Mouse (Mus musculus) intestine, embryonic 16.5 days (tissue): ENCODE measurements around the gene Cd37. TPM values are rescaled to one million over a fixed set of nuclear protein-coding genes. Genes with fewer than 3 reads are reported as not detected.
"Not testable (repeated sequence)": the region's sequence is repeated elsewhere in the genome, so short reads cannot be mapped to it uniquely, and the experiment has no call there.

Experiments used
- ATAC-seq: fragments of 200-750 bp; cut with Nextera tagmentation; 2 replicates; pipeline ENCODE4 v1.8.0; 2017; ENCODE audit warnings: moderate TSS enrichment, moderate library complexity
- H3K27ac ChIP-seq: fragments of 300-500 bp; sonication (generic); 2 replicates; pipeline ENCODE4 v1.5.1; 2014; ENCODE audit warnings: mild to moderate bottlenecking, low read length
- H3K27me3 ChIP-seq: fragments of 300-500 bp; sonication (generic); replicated peaks from 2 replicates; pipeline ENCODE4 v1.6.1; 2014; ENCODE audit warnings: low read length, control low read depth, mixed read lengths; ENCODE audit not compliant: control insufficient read depth, insufficient read depth
- H3K36me3 ChIP-seq: fragments of 300-500 bp; sonication (generic); 2 replicates; pipeline ENCODE4 v1.6.1; 2014; ENCODE audit warnings: low read length, control low read depth; ENCODE audit not compliant: control insufficient read depth, insufficient read depth
- H3K4me1 ChIP-seq: fragments of 300-500 bp; sonication (generic); 2 replicates; pipeline ENCODE4 v1.6.1; 2014; ENCODE audit warnings: low read length, control low read depth, mixed read lengths; ENCODE audit not compliant: control insufficient read depth, insufficient read depth
- H3K4me2 ChIP-seq: fragments of 300-500 bp; sonication (generic); 2 replicates; pipeline ENCODE4 v1.6.1; 2014; ENCODE audit warnings: low read depth, low read length, control low read depth
- H3K4me3 ChIP-seq: fragments of 300-500 bp; sonication (generic); 2 replicates; pipeline ENCODE4 v1.5.1; 2014; ENCODE audit warnings: mild to moderate bottlenecking, low read length
- H3K9ac ChIP-seq: fragments of 300-500 bp; sonication (generic); 2 replicates; pipeline ENCODE4 v1.6.1; 2014; ENCODE audit warnings: low read depth, low read length
- H3K9me3 ChIP-seq: fragments of 300-500 bp; sonication (generic); 2 replicates; pipeline ENCODE4 v1.6.1; 2016; ENCODE audit warnings: low read length, control low read depth; ENCODE audit not compliant: control insufficient read depth
- WGBS: fragments of 180-500 bp; shearing (Covaris S2); extraction: QIAGEN DNeasy Blood & Tissue Kit; methylation state at CpG from one replicate; pipeline ENCODE4 v1.1.7; 2014; 5-methylcytosine and 5-hydroxymethylcytosine counted together
- polyA plus RNA-seq: library from polyadenylated mRNA; unstranded; fragments of >200 nt; fragmentation: Nextera tagmentation; extraction: Ambion mirVana; gene quantifications from 2 replicates; pipeline ENCODE4 v1.2.1, GENCODE M21; 2015

The Cd37 gene
- polyA plus RNA-seq, 1 experiment from 2014 or later, result 5.0 TPM

DNA sequence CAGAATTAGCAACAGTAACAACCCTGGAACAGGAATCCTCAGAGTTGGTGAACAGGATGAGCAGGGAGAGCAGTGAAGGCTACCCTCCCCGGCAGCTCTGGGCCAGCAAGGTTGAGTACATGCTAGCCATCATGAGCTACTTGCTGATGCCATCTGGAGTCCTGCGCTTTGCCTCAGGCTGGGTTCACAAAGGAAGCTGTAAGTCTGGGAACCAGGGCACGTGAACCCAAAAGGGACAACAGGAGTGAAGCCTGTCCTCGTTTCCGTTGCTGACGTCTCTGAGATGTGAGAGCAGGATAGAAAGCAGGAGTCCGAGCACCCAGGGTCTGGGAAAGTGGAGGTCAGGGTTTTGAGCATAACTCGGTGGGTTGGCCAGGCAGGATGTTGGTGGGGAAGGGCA is 20.4 kb upstream of the Cd37 start:
- 82% methylated on average over 8 of the region's 8 CpGs for WGBS

DNA sequence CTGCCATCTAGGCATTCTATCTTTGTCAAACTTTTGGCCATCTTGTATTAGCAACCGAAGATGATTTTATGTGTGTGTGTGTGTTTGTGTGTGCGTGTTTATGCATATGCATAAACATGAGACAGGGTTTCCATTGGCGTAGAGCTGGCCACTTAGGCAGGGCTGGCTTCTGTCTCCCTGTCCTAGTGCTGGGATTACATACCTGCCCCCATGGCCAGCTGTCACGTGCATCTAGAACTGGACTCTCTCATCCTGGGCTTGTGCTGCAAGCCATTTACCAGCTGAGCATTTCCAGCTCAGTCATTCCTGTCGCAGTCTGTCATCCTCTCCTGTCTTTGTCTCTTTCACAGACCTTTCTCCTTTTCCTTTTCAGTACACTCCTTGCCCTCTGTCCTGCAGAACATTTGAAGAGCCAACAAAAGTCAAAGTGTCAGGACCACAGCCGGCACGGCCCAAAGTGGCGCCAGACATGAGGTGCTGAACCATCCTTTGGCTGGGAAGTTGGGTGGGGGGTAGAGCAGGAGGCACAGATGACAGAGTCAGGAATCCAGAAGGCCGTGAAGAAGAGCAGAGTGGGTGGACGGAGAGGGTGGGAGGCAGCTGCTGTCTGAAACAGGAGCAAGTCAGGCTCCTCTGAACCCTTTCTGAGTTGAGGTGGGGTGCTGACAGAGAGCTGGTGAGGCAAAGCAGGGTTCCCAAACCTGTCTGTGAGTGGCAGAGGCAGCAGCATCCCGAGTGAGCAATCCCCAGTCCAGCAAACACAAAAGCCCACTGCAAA is 18.3 kb upstream of the Cd37 start:
- ATAC-seq, result no peak
- WGBS, result 50% methylated on average over 11 of the region's 11 CpGs
- Histone ChIP-seq H3K9me3 (no peaks in the 10 kb centered on the region), H3K4me2 (no peak overlapping the region), H3K4me3 (no peak overlapping the region), H3K27ac (no peak overlapping the region), H3K36me3 (no peaks in the 10 kb centered on the region), H3K9ac (no peak overlapping the region), H3K4me1 (no peaks in the 10 kb centered on the region; the same call in 1 of the 2 replicates), H3K27me3 (no peaks in the 10 kb centered on the region)

More for the DNA sequence above, 20.4 kb upstream of the Cd37 start:
- H3K9ac ChIP-seq, result no peak overlapping the region
- H3K27ac ChIP-seq, result no peak overlapping the region
- H3K4me2 ChIP-seq, result no peak overlapping the region
- H3K4me3 ChIP-seq, result no peak overlapping the region
- no peaks in the 10 kb centered on the region for H3K27me3 ChIP-seq
- H3K9me3 ChIP-seq, result no peaks in the 10 kb centered on the region
- ATAC-seq, result no peak
- no peaks in the 10 kb centered on the region for H3K36me3 ChIP-seq
- no peaks in the 10 kb centered on the region; the same call in 1 of the 2 replicates for H3K4me1 ChIP-seq

DNA sequence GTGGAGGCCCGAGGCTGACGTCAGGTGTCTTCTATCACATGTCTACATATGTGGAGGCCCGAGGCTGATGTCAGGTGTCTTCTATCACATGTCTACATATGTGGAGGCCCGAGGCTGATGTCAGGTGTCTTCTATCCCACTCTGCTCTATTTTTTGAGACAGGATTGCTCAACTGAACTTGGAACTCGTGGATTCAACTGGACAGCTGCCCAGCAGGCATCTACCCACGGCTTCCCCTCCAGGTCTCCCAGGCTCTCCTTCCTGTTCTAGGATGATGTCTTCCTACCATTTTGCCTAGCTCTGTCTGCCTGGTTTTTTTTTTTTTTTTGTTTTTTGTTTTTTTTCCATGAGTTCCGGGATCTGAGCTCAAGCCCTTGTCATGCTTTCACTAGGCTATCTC is 16.9 kb upstream of the Cd37 start:
- H3K9ac ChIP-seq, H3K36me3 ChIP-seq: not testable (repeated sequence)
- 66% methylated on average over 5 of the region's 7 CpGs for WGBS

DNA sequence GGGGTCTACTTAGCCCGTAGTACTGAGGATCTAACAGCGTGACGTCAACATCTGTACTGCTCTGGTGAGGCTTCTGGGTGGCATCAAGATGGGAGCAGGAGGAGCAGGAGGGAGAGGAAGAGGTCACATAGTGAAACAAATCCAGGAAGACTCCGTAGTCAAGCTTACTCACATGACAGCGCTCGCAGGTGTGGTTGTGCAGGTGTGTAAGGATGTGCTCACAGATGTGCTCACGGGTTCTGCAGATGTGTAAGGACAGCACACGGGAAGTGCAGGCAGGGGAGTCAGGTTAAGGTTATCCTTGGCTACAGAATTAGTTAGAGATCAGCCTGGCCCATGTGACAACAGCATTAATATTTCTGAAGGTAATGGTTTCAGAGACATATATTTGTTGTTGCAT is 14.9 kb upstream of the Cd37 start:
- H3K36me3 ChIP-seq, result no peaks in the 10 kb centered on the region
- H3K4me1 ChIP-seq, result no peaks in the 10 kb centered on the region
- no peak overlapping the region for H3K27ac ChIP-seq
- 76% methylated on average over 8 of the region's 8 CpGs for WGBS
- no peak for ATAC-seq
- H3K4me2 ChIP-seq, result no peak overlapping the region
- H3K27me3 ChIP-seq, result no peaks in the 10 kb centered on the region
- no peaks in the 10 kb centered on the region for H3K9me3 ChIP-seq
- no peak overlapping the region for H3K9ac ChIP-seq
- H3K4me3 ChIP-seq, result no peak overlapping the region

More for the DNA sequence above, 16.9 kb upstream of the Cd37 start:
- not testable (repeated sequence) for H3K9me3 ChIP-seq, H3K27me3 ChIP-seq, H3K4me2 ChIP-seq, H3K4me3 ChIP-seq, ATAC-seq, H3K27ac ChIP-seq, H3K4me1 ChIP-seq

DNA sequence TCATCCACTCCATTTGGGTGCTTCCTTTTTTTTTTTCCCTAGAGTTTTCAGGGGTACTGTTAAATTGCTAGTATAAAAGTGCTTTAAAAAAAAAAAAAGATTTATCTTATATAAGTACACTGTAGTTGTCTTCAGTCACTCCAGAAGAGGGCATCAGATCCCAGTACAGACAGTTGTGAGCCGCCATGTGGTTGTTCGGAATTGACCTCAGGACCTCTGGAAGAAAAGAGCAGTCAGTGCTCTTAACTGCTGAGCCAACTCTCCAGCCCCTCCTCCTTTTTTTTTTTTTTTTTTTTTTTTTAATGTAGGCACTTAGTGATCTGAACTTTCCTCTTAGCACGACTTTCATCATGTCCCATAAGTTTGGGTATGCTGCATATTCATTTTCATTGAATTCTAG is 8.8 kb upstream of the Cd37 start:
- no peak for ATAC-seq
- Histone ChIP-seq H3K36me3 (no peaks in the 10 kb centered on the region), H3K9me3 (no peaks in the 10 kb centered on the region), H3K4me3 (no peak overlapping the region), H3K27me3 (no peaks in the 10 kb centered on the region), H3K4me2 (no peak overlapping the region), H3K9ac (no peak overlapping the region), H3K27ac (no peak overlapping the region), H3K4me1 (no peaks in the 10 kb centered on the region)
- 40% methylated on average over 3 of the region's 3 CpGs for WGBS

DNA sequence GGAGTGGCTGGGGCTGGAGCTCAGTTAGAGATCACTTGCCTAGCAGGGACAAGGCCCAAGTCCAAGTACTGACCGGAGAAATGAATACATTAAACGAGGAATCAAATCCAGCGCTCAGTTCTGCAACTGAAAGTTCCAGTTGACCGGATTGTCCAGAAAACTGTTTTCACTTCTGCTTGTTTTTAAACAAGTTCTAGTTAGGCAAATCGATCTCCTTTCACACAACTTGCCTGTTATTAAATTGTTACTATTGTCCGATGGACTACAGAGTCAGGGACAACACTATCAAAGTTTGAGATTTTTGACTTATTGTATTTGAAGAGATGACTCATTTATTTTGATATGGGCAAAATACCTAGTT is 2.5 kb upstream of the Cd37 start:
- peaks cover 8% of the 10 kb centered on the region for H3K4me1 ChIP-seq
- no peaks in the 10 kb centered on the region for H3K36me3 ChIP-seq
- 84% methylated on average over 6 of the region's 6 CpGs for WGBS
- H3K9me3 ChIP-seq, result no peaks in the 10 kb centered on the region
- peak overlapping the region; percentile 64; the same call in 1 of the 2 replicates for H3K9ac ChIP-seq
- no peak overlapping the region for H3K4me3 ChIP-seq
- 0 out of 2 replicates have a peak, but pooled peaks cover 3% of the 10 kb centered on the region for H3K27me3 ChIP-seq
- H3K27ac ChIP-seq, result no peak overlapping the region
- ATAC-seq, result no peak
- H3K4me2 ChIP-seq, result peak overlapping the region; percentile 49; the same call in 1 of the 2 replicates

DNA sequence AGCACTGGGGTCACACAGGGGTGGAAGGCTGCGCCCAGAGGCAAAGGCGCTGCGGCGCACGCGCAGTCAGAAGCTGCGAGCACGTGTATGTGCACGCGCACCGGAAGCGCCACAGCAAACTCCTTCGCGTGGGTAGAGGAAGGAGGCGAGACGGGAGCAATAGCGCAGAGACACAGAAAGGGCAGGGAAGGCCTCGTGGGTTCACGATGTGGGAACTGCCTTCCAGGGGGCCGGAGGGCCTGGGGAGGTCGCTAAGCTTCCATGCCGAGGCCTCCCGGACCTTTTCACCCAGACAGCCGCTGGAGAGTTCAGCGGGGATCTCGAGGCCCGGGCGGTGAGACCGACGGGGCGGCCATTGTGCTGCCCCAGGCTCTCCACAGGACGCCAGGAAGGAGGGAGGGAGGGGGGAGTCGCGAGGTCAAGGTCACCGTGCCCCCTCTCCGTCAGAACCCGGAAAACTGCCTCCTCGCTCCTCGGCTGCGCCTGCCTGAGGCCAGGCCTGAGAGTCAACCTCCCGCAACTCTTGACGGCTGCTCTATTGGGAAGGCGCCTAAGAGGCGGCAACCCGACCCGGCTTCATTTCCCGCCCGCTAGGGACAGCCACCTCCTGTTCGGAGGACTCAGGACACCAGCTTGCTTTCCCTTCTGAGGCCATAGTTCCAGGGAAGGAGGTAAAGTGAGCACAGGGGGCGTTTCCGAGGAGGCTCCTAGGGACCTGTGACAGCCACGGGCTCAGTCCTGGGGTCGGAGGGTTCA is 1.9 kb upstream of the Cd37 start, which contains the start of gene Slc6a16:
Slc6a16 (plus strand) TSS at position 453 of the 756 bp plus-strand sequence.
- Histone ChIP-seq H3K4me2 (peak within 1 kb of the TSS; percentile 49), H3K9ac (peak within 1 kb of the TSS; percentile 64), H3K4me1 (peaks cover 8% of the 10 kb centered on the region), H3K36me3 (no peaks in the 10 kb centered on the region), H3K27me3 (0 out of 2 replicates have a peak, but pooled peaks cover 3% of the 10 kb centered on the region), H3K9me3 (no peaks in the 10 kb centered on the region), H3K4me3 (peak within 1 kb of the TSS; percentile 29), H3K27ac (no peak within 1 kb of the TSS)
- peak; percentile 51 for ATAC-seq
- 21% methylated on average over 53 of the region's 53 CpGs for WGBS

DNA sequence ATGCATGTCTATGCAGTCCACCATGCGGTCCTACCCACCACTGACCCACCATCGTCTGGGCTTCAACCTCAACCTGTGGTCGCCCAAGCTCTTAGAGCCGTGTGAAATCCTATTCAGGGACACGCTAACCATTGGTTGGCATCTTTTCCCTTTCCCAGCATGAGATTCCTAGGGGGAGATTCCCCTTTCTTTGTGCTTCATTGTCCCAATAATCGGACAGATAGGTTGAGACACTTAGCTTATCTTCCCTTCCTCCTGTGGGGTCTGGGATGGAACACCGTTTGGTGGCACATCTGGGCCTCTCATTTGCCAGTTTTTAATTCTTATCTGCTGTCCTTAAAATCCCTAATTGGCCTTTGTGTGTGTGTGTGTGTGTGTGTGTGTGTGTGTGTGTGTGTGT is 1.2 kb upstream of the Cd37 start:
- peaks cover 12% of the 10 kb centered on the region for H3K4me1 ChIP-seq
- no peak overlapping the region for H3K9ac ChIP-seq
- H3K9me3 ChIP-seq, result no peaks in the 10 kb centered on the region
- H3K27me3 ChIP-seq, result 0 out of 2 replicates have a peak, but pooled peaks cover 3% of the 10 kb centered on the region
- H3K4me3 ChIP-seq, result no peak overlapping the region
- H3K27ac ChIP-seq, result no peak overlapping the region
- H3K36me3 ChIP-seq, result no peaks in the 10 kb centered on the region
- 86% methylated on average over 7 of the region's 7 CpGs for WGBS
- no peak for ATAC-seq
- H3K4me2 ChIP-seq, result no peak overlapping the region
